Mouse (Mus musculus): ENCODE data around the gene Pi4k2a.
"Not testable (repeated sequence)": the region's sequence is repeated elsewhere in the genome, so short reads cannot be mapped to it uniquely, and the experiment has no call there.

Gene Pi4k2a

GRCm38 (mm10) chr19:42081613-42082012 is 8.7 kb upstream of the Pi4k2a start:
- DNase-seq: not testable (repeated sequence)

DNA sequence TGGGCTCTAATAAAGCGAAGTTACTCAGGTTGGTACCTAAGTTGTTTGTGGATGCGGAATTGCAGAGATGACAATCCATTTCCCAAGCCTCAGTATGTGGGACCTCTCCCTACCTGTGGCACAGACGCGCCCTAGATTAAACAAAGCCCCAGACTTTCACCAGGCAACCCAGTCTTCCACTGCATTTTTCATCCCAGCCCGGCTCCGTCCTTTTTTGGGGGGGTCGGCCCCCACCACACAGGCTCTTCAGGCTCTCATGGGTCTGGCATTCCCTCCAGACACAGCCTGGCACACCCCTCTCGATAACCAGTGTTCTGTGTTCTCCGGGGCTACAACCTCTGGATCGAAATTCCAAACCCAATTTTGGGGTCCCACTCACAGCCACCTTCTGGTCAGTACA is 4.6 kb upstream of the Pi4k2a start:
- DNase-seq: no peak

DNA sequence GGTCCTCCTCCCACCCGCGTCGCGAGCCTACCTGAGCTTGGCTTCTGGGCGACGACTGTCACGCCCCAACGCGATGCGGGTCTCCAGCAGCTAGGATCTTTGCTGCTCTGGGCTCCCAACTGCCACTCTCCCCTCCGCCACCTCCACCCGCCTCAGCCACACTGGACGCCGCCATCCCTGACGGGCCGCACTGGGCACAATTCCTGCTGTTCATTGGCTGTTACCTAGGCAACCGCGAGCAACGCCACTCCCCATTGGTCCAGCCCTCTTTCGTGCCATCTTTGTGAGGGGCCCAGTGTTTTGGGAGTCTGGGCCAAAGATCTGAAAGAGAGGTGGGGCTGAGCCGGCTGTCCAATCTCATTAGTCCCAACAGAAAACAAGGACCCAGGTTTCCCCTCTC is 4.1 kb upstream of the Pi4k2a start, which contains the start of gene Morn4:
Morn4 (minus strand) TSS at position 192 of the 400 bp plus-strand sequence.
- peak; percentile 77 for DNase-seq

DNA sequence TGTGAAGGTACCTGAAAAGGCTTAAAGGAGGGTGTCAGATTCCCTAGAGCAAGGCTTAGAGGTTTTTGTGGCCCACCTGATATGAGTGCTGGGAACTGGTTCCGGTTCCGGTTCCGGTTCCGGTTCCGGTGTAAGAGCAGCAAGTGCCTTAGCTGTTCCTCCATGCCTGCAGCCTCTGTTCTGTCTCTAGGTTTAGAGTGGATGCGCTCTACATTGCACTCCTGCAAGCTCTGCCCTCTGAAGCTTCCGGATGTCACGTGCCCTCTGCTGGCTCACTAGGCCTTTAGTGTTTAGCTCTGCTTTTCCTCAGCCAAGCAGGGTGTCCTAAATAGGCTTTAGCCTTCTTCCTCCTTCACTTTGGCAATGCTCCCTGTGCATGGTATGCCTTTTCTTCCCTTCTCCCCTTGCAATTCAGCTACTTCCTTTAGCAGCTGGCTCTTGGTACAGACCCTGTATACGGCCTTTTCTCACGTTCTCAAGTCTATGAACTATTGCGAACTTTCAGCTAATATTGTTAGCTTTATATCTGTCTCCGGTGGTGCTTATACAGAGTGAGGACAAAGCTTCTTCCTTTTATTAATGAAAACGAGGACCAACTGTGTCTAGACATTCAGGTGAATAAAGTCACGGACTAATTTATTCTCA is 1.0 kb upstream of the Pi4k2a start:
- peak; percentile 54 for DNase-seq

DNA sequence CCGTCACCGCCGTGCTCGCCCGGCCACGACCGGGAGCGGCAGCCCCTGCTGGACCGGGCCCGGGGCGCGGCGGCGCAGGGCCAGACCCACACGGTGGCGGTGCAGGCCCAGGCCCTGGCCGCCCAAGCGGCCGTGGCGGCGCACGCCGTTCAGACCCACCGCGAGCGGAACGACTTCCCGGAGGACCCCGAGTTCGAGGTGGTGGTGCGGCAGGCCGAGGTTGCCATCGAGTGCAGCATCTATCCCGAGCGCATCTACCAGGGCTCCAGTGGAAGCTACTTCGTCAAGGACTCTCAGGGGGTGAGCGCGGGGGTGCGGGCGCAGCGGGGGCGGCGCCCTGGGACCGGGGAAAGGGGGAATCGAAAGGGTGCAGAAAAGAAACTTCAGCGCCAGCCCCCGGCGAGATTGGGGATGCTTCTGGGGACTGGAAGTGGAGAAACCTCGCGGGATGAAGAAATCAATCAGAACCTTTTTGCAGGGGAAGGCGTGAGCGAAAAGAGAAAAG is 419 bp downstream of the Pi4k2a start:
- no peak for DNase-seq

DNA sequence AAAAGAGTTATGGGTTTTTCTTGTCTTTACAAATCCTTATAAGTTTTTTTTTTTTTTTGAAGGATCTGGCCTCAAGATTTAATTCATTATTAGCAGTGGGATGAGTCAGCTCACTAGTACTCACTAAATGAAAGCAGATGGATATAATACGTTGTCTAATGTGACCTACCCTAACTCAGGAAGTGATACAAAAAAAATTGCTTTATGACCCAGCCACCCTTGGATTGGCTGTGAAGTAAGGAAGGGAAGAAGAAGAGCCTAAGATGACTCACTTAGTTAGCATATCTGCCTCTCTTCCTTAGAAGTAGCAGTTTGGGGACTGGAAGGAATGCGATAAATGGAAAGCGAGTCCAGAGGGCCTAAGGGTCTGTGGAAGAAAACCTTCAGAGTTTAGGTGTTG is 9.1 kb downstream of the Pi4k2a start:
- DNase-seq: no peak

DNA sequence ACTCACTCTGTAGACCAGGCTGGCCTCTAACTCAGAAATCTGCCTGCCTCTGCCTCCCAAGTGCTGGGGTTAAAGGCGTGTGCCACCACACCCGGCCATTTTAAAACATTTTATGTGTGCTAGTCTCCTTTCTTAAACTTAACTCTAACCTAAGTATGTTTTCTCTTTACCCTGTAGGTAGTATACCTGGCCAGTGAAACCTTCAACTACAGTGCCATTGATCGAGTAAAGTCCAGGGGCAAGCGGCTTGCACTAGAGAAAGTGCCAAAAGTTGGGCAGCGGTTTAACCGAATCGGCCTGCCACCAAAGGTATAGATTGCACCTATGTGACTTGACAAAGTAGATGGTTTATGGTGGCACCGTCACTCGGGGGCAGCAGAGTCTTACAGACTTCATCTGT is 14.4 kb downstream of the Pi4k2a start:
- DNase-seq: no peak

DNA sequence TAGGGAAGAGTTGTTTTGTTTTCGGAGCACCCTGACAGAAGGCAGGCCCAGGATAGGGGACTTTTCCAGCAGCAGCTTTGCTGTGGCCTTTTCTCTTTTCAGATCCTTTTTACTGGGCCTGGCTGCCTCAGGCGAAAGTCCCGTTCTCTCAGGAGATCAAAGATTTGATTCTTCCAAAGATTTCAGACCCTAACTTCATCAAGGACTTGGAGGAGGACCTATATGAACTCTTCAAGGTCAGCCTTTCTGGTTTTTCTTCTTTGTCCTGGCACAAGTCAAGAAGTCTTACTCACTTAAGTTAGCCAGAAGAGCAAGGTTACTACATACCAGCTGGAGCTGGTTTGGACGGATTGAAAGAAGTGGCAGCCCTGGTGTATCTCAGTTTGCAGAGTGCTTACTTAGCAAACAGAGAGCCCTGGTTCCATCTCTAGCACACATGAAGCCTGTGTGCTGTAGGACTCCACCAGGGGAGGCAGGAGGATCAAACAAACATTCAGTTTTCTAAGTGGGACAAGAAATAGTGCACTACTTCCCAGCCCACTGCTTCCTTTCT is 25.6 kb downstream of the Pi4k2a start:
- DNase-seq: no peak

- no peak for DNase-seq
Observed at GRCm38 (mm10) chr19:42118142-42118541, 27.9 kb downstream of the Pi4k2a start.

DNA sequence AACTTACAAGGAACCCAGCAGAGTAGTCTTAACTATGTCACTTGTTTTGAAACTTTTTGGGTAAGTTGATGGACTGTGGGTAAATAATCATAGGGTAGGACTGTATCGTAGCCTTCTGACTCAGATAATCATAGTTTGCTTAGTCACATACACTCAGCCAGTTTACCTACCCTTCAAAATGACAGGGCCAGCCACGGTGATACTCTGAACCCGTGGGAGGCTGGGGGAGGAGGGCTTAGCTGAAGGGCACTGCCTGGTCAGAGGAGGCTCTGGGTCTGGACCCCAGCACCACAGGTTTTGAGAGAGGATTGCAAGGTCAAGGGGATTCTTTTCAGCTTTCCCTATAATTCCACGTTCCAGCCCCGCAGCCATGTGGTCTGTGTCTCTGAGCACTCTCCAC is 28.3 kb downstream of the Pi4k2a start:
- no peak for DNase-seq

DNA sequence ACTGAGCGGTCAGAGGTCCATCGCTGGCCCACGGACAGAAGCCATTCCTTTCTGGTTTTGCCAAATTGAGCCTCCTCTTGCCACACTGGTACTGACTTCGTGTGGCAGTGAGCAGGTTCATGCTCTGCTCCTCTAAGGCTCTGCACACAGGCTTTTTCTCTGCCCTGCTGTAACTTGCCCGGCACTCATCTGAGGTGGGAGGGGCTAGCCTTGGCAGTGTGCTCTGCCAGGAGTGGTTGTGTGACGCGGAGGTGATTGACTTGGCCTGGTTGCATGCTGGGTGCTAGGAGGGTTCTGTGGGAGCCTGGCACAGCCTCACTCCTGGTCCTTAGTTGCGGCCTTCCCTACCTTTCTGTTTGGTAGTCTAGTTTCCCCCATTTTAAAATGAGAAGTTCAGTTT is 30.2 kb downstream of the Pi4k2a start:
- no peak for DNase-seq

- DNase-seq: no peak
Observed at GRCm38 (mm10) chr19:42124684-42125083, 34.4 kb downstream of the Pi4k2a start.

- no peak for DNase-seq
Observed at GRCm38 (mm10) chr19:42125501-42126218, 35.4 kb downstream of the Pi4k2a start.

DNA sequence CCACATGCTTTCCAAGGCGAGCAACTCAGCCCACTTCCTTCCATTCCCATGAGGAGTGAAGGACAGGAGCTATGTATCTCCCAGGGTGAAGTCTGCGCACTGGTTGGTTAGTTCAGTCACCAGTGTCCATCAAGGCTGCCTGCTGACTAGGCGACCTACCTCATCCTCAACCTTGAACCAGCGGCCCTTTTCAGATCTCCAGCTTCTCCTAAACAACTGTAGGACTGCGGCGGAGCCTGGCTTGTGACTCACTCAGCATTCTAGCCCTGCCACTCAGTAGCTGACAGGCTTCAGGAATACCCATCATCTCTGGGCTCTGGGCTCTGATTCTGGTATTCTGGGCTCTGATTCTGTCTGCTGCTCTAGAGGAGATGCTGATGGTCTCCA is 35.9 kb downstream of the Pi4k2a start:
- DNase-seq: no peak

DNA sequence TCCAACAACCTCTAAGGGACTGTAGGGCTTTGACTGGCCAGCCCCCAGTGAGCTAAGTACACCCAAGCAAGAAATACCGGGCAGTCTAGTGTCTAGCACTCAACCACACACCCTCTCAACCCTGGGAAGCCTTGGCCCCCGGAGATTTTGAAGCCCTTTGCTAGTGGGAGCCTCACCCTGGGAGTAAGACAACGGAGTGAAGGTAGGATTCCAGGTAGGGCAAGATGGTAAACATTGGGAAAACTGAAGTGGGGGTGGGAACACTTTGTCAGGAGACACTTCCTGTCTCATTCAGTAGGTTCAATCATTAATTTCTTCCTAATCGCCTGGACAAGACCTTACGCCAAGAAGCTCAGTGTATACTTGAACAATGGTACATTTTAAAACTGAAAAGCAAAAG is 36.8 kb downstream of the Pi4k2a start:
- DNase-seq: no peak

- DNase-seq: no peak
Observed at GRCm38 (mm10) chr19:42128052-42128740, 37.9 kb downstream of the Pi4k2a start.

DNA sequence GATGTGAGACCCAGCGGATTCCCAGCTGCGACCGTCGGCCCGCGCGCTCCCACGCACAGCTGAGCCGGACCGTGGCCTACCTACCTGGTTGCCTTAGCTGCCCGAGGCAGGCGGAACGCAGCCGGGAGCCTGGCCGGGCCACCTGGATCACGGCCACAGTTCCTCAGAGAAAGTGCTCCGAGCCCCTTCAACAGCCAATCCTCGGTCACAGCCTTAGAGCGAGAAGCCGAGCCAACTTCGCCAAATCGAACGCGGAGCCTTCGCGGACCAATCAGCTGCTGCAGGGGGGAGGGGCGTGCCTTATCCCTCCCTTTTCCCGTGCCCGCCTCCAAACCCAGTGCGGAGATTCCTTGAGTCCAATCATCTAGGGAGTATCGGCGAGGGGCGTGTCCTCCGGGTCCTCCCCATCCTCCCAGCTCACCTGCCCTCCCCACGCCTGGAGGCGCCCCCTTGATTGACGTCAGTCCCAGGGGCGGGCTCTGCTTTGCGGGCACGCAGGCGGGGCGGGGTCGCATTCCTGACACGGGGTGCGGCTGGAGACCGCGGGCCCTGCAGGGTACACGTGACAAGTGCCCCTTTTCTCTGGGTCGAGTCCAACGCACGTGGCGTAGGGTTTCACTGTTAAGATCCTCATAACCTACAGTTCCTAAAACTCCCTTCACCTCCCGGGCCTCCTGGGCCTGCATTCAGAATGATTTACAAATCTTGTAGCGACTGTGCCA is 38.7 kb downstream of the Pi4k2a start, which contains the start of gene Avpi1:
Avpi1 (minus strand) TSS at position 273 of the 722 bp plus-strand sequence.
- DNase-seq: peak; percentile 98

GRCm38 (mm10) chr19:42129509-42130293 is 39.4 kb downstream of the Pi4k2a start:
- no peak for DNase-seq

DNA sequence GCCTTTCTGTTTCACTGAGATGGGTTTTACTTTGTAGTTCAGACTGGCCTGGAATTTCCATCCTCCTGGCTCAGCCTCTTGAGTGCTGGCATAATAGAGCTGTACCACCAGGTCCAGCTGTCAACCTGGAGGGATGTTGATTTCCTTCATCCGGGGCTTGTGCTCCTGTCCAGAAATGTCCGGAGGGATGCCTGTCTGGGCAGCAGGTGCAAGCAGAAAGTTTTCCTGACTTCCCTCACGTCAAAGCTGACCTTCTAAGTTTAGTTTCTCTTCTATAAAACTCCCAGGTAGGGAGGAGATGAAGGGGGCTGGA is 40.0 kb downstream of the Pi4k2a start:
- no peak for DNase-seq

GRCm38 (mm10) chr19:42131101-42131500 is 40.8 kb downstream of the Pi4k2a start:
- no peak for DNase-seq

- DNase-seq: no peak
Observed at GRCm38 (mm10) chr19:42135070-42135469, 44.8 kb downstream of the Pi4k2a start.

GRCm38 (mm10) chr19:42136126-42136525 is 45.9 kb downstream of the Pi4k2a start:
- no peak for DNase-seq
